Mouse (Mus musculus): ENCODE measurements at regions not wholly inside any gene's neighbourhood (a gene's known extent, or its start where the extent isn't known, plus 50 kb on each side); places are given as distances from the start of the nearest gene placed in this dataset.

DNA sequence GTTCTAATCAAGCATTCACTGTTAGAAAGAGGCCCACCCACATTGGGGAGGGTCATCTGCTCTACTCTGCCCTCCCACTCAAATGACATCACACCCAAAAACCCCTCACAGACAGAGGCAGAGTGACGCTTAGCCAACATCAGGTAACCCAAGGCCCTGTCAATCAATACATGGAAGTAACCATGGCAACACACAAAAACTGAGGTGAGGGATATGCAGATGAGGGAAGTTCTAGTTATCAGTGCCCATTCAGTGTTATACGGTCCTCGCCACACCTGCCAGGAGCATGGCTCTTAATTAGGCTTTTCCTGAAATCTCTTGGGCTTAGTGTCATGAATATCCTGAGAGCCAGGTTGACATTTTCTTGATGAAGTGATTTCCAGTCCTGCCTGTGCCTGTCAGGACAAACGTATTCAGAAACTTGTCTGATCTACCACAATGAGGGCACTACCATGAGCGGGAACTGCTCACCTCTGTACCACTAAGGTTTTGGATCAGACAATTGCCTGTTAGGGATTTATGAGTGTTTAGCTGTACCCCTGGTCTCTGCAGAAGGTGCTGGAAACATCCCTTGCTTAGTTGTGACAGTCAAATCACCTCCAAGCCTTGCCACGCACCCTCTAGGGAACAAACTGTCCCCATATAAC is 210.4 kb upstream of the Cdh4 start:
- TF ChIP-seq CTCF (IDR thresholded peaks at IDR 0.05; ENCODE audit: borderline replicate concordance, insufficient read depth, low read length): no peak
- no peak for TF ChIP-seq POLR2A (IDR thresholded peaks at IDR 0.05; ENCODE audit: low read depth, low read length)

Data from embryonic fibroblast, embryonic 13.5 days (primary cell).